Mouse (Mus musculus) CD8-positive naive resting alpha-beta T cell, adult 2 months (primary cell): ENCODE data around the gene Tcl1b2.
"Not testable (repeated sequence)": the region's sequence is repeated elsewhere in the genome, so short reads cannot be mapped to it uniquely, and the experiment has no call there.

Experiments used
- DNase-seq, 2 experiments: peaks; one replicate each; pipeline ENCODE4 v3.0.0; 2022; ENCODE audit warnings: low read depth in 2 of 2, low spot score in 2 of 2

Tcl1b2 gene

GRCm38 (mm10) chr12:105166734-105167133 is 20.9 kb downstream of the Tcl1b2 start:
- DNase-seq: no peak

GRCm38 (mm10) chr12:105173366-105173765 is 27.6 kb downstream of the Tcl1b2 start:
- DNase-seq: no peak

GRCm38 (mm10) chr12:105174318-105174717 is 28.5 kb downstream of the Tcl1b2 start:
- DNase-seq: peak in 1 of 2 experiments; percentile 15

- not testable (repeated sequence) for DNase-seq
Observed at GRCm38 (mm10) chr12:105176044-105176443, 30.2 kb downstream of the Tcl1b2 start, which contains the start of gene Tcl1b5. Tcl1b5 (plus strand) TSS chr12:105176344.

GRCm38 (mm10) chr12:105181040-105181644 is 35.3 kb downstream of the Tcl1b2 start:
- not testable (repeated sequence) for DNase-seq

GRCm38 (mm10) chr12:105188980-105189379 is 43.2 kb downstream of the Tcl1b2 start:
- not testable (repeated sequence) for DNase-seq

GRCm38 (mm10) chr12:105190743-105191142 is 44.9 kb downstream of the Tcl1b2 start, which contains the start of gene Tcl1b3:
Tcl1b3 (plus strand) TSS chr12:105191043.
- DNase-seq: not testable (repeated sequence)

GRCm38 (mm10) chr12:105199684-105200497 is 54.1 kb downstream of the Tcl1b2 start:
- not testable (repeated sequence) for DNase-seq

- not testable (repeated sequence) for DNase-seq
Observed at GRCm38 (mm10) chr12:105201657-105202056, 55.8 kb downstream of the Tcl1b2 start, which contains the start of gene Tcl1b4. Tcl1b4 (plus strand) TSS chr12:105201957.
